26 mouse cellular contexts compared by ENCODE assay signal in genomic region chr12:4783598-4783997, GRCm38 (mm10). TPM values are rescaled to one million over a fixed set of nuclear protein-coding genes. Genes with fewer than 3 reads are reported as not detected.
A peak's percentile ranks its signal among the peaks of the same experiment; 100 is the strongest.
DNase-seq lines count a peak whose midpoint lies in the region; ATAC-seq and TF ChIP-seq lines count a peak whose summit lies in the region.
"Had no signal": no experiment of that assay in that cellular context is flagged by ENCODE, and none has a peak within 500 bp of the region (broad histone marks: within the 10 kb centered on the region; RNA-seq: fewer than 3 reads in every experiment).

No protein-coding gene starts in this region.

- no peaks in the 10 kb centered on the region for H3K4me1 ChIP-seq in liver, postnatal 0 days (ENCODE audit: insufficient read depth)
- H3K4me1 ChIP-seq in liver, embryonic 11.5 days (replicated peaks; ENCODE audit: control insufficient read depth, insufficient read depth, low read length), result no peaks in the 10 kb centered on the region
- H3K4me1 ChIP-seq in kidney, embryonic 16.5 days (ENCODE audit: insufficient read depth, low read length), result no peaks in the 10 kb centered on the region
- H3K4me1 ChIP-seq in thymus, adult 2 months (replicated peaks; ENCODE audit: control insufficient read depth, insufficient read depth, low read length), result peaks cover 12% of the 10 kb centered on the region
- H3K4me1 ChIP-seq in heart, embryonic 10.5 days, result no peaks in the 10 kb centered on the region
- H3K4me1 ChIP-seq: embryonic facial prominence, embryonic 15.5 days; forebrain, embryonic 10.5 days; heart, embryonic 13.5 days; hindbrain, embryonic 15.5 days; intestine, embryonic 15.5 days; limb, embryonic 15.5 days; midbrain, embryonic 15.5 days had no signal

- no peak for TF ChIP-seq CTCF in liver, postnatal 0 days (IDR thresholded peaks at IDR 0.05; ENCODE audit: low read depth)
- no peak for TF ChIP-seq CTCF in thymus, adult 2 months (IDR thresholded peaks at IDR 0.05; ENCODE audit: borderline replicate concordance, control insufficient read depth, extremely low read depth, insufficient read depth, low read length, poor library complexity)

- no peaks in the 10 kb centered on the region for H3K9me3 ChIP-seq in liver, postnatal 0 days (ENCODE audit: low read length)
- H3K9me3 ChIP-seq in liver, embryonic 11.5 days (ENCODE audit: control insufficient read depth, low read length), result no peaks in the 10 kb centered on the region
- no peaks in the 10 kb centered on the region for H3K9me3 ChIP-seq in kidney, embryonic 16.5 days (ENCODE audit: low read length)
- H3K9me3 ChIP-seq in heart, embryonic 10.5 days, result no peaks in the 10 kb centered on the region
- H3K9me3 ChIP-seq: embryonic facial prominence, embryonic 15.5 days; heart, embryonic 13.5 days; hindbrain, embryonic 15.5 days; intestine, embryonic 15.5 days; limb, embryonic 15.5 days; midbrain, embryonic 15.5 days had no signal

- no peak for ATAC-seq in liver, postnatal 0 days
- no peak for ATAC-seq in liver, embryonic 11.5 days (replicated peaks; ENCODE audit: low FRiP score)
- ATAC-seq in kidney, embryonic 16.5 days (ENCODE audit: low FRiP score, low TSS enrichment), result peak; percentile 97
- no peak for ATAC-seq in frontal cortex, adult (ENCODE audit: low TSS enrichment)
- ATAC-seq: activated CD4-positive, CD25-positive, alpha-beta regulatory T cell, adult 4 months; CD4-positive, CD25-positive, alpha-beta regulatory T cell, adult 4 months; forebrain, postnatal 0 days; intestine, embryonic 15.5 days; midbrain, embryonic 15.5 days; Patski had no signal

- no peak for TF ChIP-seq EP300 in liver, postnatal 0 days (IDR thresholded peaks at IDR 0.05; ENCODE audit: low read depth)

- H3K9ac ChIP-seq in liver, postnatal 0 days (replicated peaks), result no peak overlapping the region
- no peak overlapping the region for H3K9ac ChIP-seq in liver, embryonic 11.5 days (ENCODE audit: low read depth, low read length)
- no peak overlapping the region for H3K9ac ChIP-seq in kidney, embryonic 16.5 days (replicated peaks; ENCODE audit: low read length)
- H3K9ac ChIP-seq: embryonic facial prominence, embryonic 15.5 days; forebrain, postnatal 0 days; heart, embryonic 13.5 days; hindbrain, embryonic 15.5 days; intestine, embryonic 15.5 days; limb, embryonic 15.5 days; midbrain, embryonic 15.5 days had no signal

- H3K27me3 ChIP-seq in liver, postnatal 0 days (ENCODE audit: insufficient read depth, low read length), result no peaks in the 10 kb centered on the region
- H3K27me3 ChIP-seq in liver, embryonic 11.5 days (replicated peaks; ENCODE audit: control insufficient read depth, insufficient read depth, low read length), result no peaks in the 10 kb centered on the region
- no peaks in the 10 kb centered on the region for H3K27me3 ChIP-seq in kidney, embryonic 16.5 days (ENCODE audit: insufficient read depth, low read length)
- no peaks in the 10 kb centered on the region for H3K27me3 ChIP-seq in thymus, adult 2 months (ENCODE audit: control insufficient read depth, insufficient read depth, low read length)
- no peaks in the 10 kb centered on the region for H3K27me3 ChIP-seq in heart, embryonic 10.5 days (ENCODE audit: insufficient read depth, poor library complexity, severe bottlenecking)
- H3K27me3 ChIP-seq: embryonic facial prominence, embryonic 15.5 days; heart, embryonic 13.5 days; hindbrain, embryonic 15.5 days; intestine, embryonic 15.5 days; limb, embryonic 15.5 days; midbrain, embryonic 15.5 days; Patski had no signal

- no peaks in the 10 kb centered on the region for H3K36me3 ChIP-seq in liver, postnatal 0 days (replicated peaks; ENCODE audit: insufficient read depth, low read length)
- H3K36me3 ChIP-seq in liver, embryonic 11.5 days (ENCODE audit: control insufficient read depth, insufficient read depth, low read length), result no peaks in the 10 kb centered on the region
- H3K36me3 ChIP-seq in kidney, embryonic 16.5 days (ENCODE audit: insufficient read depth, low read length), result no peaks in the 10 kb centered on the region
- H3K36me3 ChIP-seq in thymus, adult 2 months (ENCODE audit: control insufficient read depth, insufficient read depth, low read length), result no peaks in the 10 kb centered on the region
- no peaks in the 10 kb centered on the region for H3K36me3 ChIP-seq in heart, embryonic 10.5 days
- H3K36me3 ChIP-seq: embryonic facial prominence, embryonic 15.5 days; forebrain, embryonic 10.5 days; heart, embryonic 13.5 days; hindbrain, embryonic 15.5 days; intestine, embryonic 15.5 days; limb, embryonic 15.5 days; midbrain, embryonic 15.5 days had no signal

- H3K4me3 ChIP-seq in liver, postnatal 0 days (ENCODE audit: low read depth, low read length), result no peak overlapping the region
- no peak overlapping the region for H3K4me3 ChIP-seq in liver, embryonic 11.5 days (ENCODE audit: low read depth, low read length)
- no peak overlapping the region for H3K4me3 ChIP-seq in kidney, embryonic 16.5 days (ENCODE audit: low read length)
- H3K4me3 ChIP-seq in thymus, adult 2 months (ENCODE audit: control insufficient read depth, insufficient read depth, low read length), result no peak overlapping the region
- H3K4me3 ChIP-seq in heart, embryonic 10.5 days, result no peak overlapping the region
- H3K4me3 ChIP-seq: embryonic facial prominence, embryonic 15.5 days; forebrain, embryonic 10.5 days; gastrocnemius, adult 2 months; heart, embryonic 13.5 days; hindbrain, embryonic 15.5 days; intestine, embryonic 15.5 days; limb, embryonic 15.5 days; midbrain, embryonic 15.5 days; myocyte had no signal

- TF ChIP-seq POLR2A in thymus, adult 2 months (IDR thresholded peaks at IDR 0.05; ENCODE audit: control insufficient read depth, extremely low read depth, insufficient read depth, low read length, poor library complexity), result no peak

- DNase-seq in liver, postnatal 0 days, result peak; percentile 20
- DNase-seq in liver, embryonic 11.5 days (ENCODE audit: low spot score), result no peak
- peak; percentile 28 for DNase-seq in thymus, adult 2 months
- no peak for DNase-seq in adipocyte (ENCODE audit: low spot score)
- no peak for DNase-seq in heart, adult 18-20 months
- DNase-seq in heart, embryonic 10.5 days (ENCODE audit: low spot score), result no peak
- DNase-seq: adrenal gland, postnatal 25 days; cerebellum, adult 18-20 months; forebrain, postnatal 0 days; gastrocnemius, adult 2 months; heart, postnatal 36 days; lung, postnatal 10 days had no signal

- no peak overlapping the region for H3K27ac ChIP-seq in liver, postnatal 0 days (ENCODE audit: low read depth)
- no peak overlapping the region for H3K27ac ChIP-seq in liver, embryonic 11.5 days (ENCODE audit: low read depth, low read length)
- 0 out of 2 replicates have a peak overlapping the region, but pooled peaks have one; percentile 47 for H3K27ac ChIP-seq in kidney, embryonic 16.5 days (ENCODE audit: low read length)
- no peak overlapping the region for H3K27ac ChIP-seq in thymus, adult 2 months (ENCODE audit: control insufficient read depth, insufficient read depth, low read length)
- no peak overlapping the region for H3K27ac ChIP-seq in heart, embryonic 10.5 days
- H3K27ac ChIP-seq: embryonic facial prominence, embryonic 15.5 days; forebrain, embryonic 10.5 days; gastrocnemius, adult 2 months; heart, embryonic 13.5 days; hindbrain, embryonic 15.5 days; intestine, embryonic 15.5 days; limb, embryonic 15.5 days; midbrain, embryonic 15.5 days had no signal

- H3K4me2 ChIP-seq in liver, postnatal 0 days (ENCODE audit: low read depth, low read length), result no peak overlapping the region
- H3K4me2 ChIP-seq in liver, embryonic 11.5 days, result no peak overlapping the region
- no peak overlapping the region for H3K4me2 ChIP-seq in kidney, embryonic 16.5 days (replicated peaks; ENCODE audit: low read depth, low read length)
- H3K4me2 ChIP-seq: embryonic facial prominence, embryonic 15.5 days; heart, embryonic 13.5 days; hindbrain, embryonic 15.5 days; intestine, embryonic 15.5 days; limb, embryonic 15.5 days; midbrain, embryonic 15.5 days had no signal

- WGBS in liver, postnatal 0 days (ENCODE audit: insufficient replicate concordance), result 56% methylated on average over 5 of the region's 5 CpGs
- 61% methylated on average over 5 of the region's 5 CpGs for WGBS in liver, embryonic 11.5 days
- WGBS in kidney, embryonic 16.5 days, result 24% methylated on average over 5 of the region's 5 CpGs
- WGBS in thymus, adult 2 months, result 22% methylated on average over 5 of the region's 5 CpGs
- WGBS in heart, embryonic 10.5 days, result 56% methylated on average over 5 of the region's 5 CpGs

RNA-seq across cellular contexts. Expression of gene Fam228b, which starts 14.5 kb away (rescaled TPM):
- polyA plus RNA-seq in liver, postnatal 0 days (2015; fragmentation: Nextera tagmentation; extraction: Ambion mirVana), result 0.44 and 0.68 TPM in 2 replicates
- 2.2 and 2.5 TPM in 2 replicates for polyA plus RNA-seq in liver, embryonic 11.5 days (2014; fragmentation: Nextera tagmentation; extraction: Ambion mirVana)
- polyA plus RNA-seq in kidney, embryonic 16.5 days (2015; fragmentation: Nextera tagmentation; extraction: Ambion mirVana), result 1.9 and 4.1 TPM in 2 replicates
- 0.71 and 0.99 TPM in 2 replicates for polyA plus RNA-seq in thymus, adult 2 months (2012; rRNA removed)
- 1 to 10 TPM; 3.1 to 3.4 TPM for total RNA-seq in heart, adult 18-20 months (2021)
- 2.2 and 2.6 TPM in 2 replicates for polyA plus RNA-seq in heart, embryonic 10.5 days (2016; fragmentation: Nextera tagmentation; extraction: Ambion mirVana)
- polyA plus RNA-seq: activated CD4-positive, CD25-positive, alpha-beta regulatory T cell, adult 4 months had no signal

RNA-seq across cellular contexts. Expression of gene Pfn4, which starts 14.8 kb away (rescaled TPM):
- 0.60 and 0.72 TPM in 2 replicates for polyA plus RNA-seq in liver, postnatal 0 days (2015; fragmentation: Nextera tagmentation; extraction: Ambion mirVana)
- 2.5 and 3.3 TPM in 2 replicates for polyA plus RNA-seq in liver, embryonic 11.5 days (2014; fragmentation: Nextera tagmentation; extraction: Ambion mirVana)
- polyA plus RNA-seq in kidney, embryonic 16.5 days (2015; fragmentation: Nextera tagmentation; extraction: Ambion mirVana), result 2.4 and 2.8 TPM in 2 replicates
- 0.32 and 0.80 TPM in 2 replicates for polyA plus RNA-seq in thymus, adult 2 months (2012; rRNA removed)
- total RNA-seq in heart, adult 18-20 months (2021), result 1 to 10 TPM; 4.1 to 4.2 TPM
- polyA plus RNA-seq in heart, embryonic 10.5 days (2016; fragmentation: Nextera tagmentation; extraction: Ambion mirVana), result 1.2 and 1.8 TPM in 2 replicates
- total RNA-seq: neutrophil, adult 5-6 weeks had no signal
- polyA plus RNA-seq: activated CD4-positive, CD25-positive, alpha-beta regulatory T cell, adult 4 months had no signal

RNA-seq across cellular contexts. Expression of gene Sf3b6, which starts 33.7 kb away (rescaled TPM):
- 130 and 135 TPM in 2 replicates for polyA plus RNA-seq in liver, postnatal 0 days (2015; fragmentation: Nextera tagmentation; extraction: Ambion mirVana)
- 302 and 314 TPM in 2 replicates for polyA plus RNA-seq in liver, embryonic 11.5 days (2014; fragmentation: Nextera tagmentation; extraction: Ambion mirVana)
- 162 and 190 TPM in 2 replicates for polyA plus RNA-seq in kidney, embryonic 16.5 days (2015; fragmentation: Nextera tagmentation; extraction: Ambion mirVana)
- polyA plus RNA-seq in thymus, adult 2 months (2012; rRNA removed), result 134 and 153 TPM in 2 replicates
- 10 to 100 TPM; 41.5 TPM for total RNA-seq in heart, adult 18-20 months (2021)
- 164 and 196 TPM in 2 replicates for polyA plus RNA-seq in heart, embryonic 10.5 days (2016; fragmentation: Nextera tagmentation; extraction: Ambion mirVana)

RNA-seq across cellular contexts. Expression of gene Fam228a, which starts 45.4 kb away (rescaled TPM):
- 0.07 TPM in 1 of 2 replicates, not detected in the other for polyA plus RNA-seq in liver, postnatal 0 days (2015; fragmentation: Nextera tagmentation; extraction: Ambion mirVana)
- 0.19 and 0.31 TPM in 2 replicates for polyA plus RNA-seq in liver, embryonic 11.5 days (2014; fragmentation: Nextera tagmentation; extraction: Ambion mirVana)
- polyA plus RNA-seq in kidney, embryonic 16.5 days (2015; fragmentation: Nextera tagmentation; extraction: Ambion mirVana), result 0.47 and 0.58 TPM in 2 replicates
- polyA plus RNA-seq in thymus, adult 2 months (2012; rRNA removed), result 0.18 and 0.32 TPM in 2 replicates
- under 1 TPM; 0.15 to 0.23 TPM for total RNA-seq in heart, adult 18-20 months (2021)
- 0.31 and 0.35 TPM in 2 replicates for polyA plus RNA-seq in heart, embryonic 10.5 days (2016; fragmentation: Nextera tagmentation; extraction: Ambion mirVana)
- total RNA-seq: heart, postnatal 36 days had no signal
- polyA plus RNA-seq: activated CD4-positive, CD25-positive, alpha-beta regulatory T cell, adult 4 months; myocyte had no signal

RNA-seq across cellular contexts. Expression of gene Fkbp1b, which starts 57.8 kb away (rescaled TPM):
- polyA plus RNA-seq in liver, postnatal 0 days (2015; fragmentation: Nextera tagmentation; extraction: Ambion mirVana), result 3.1 and 4.6 TPM in 2 replicates
- polyA plus RNA-seq in liver, embryonic 11.5 days (2014; fragmentation: Nextera tagmentation; extraction: Ambion mirVana), result 4.5 and 5.8 TPM in 2 replicates
- 7.4 and 9.5 TPM in 2 replicates for polyA plus RNA-seq in kidney, embryonic 16.5 days (2015; fragmentation: Nextera tagmentation; extraction: Ambion mirVana)
- polyA plus RNA-seq in thymus, adult 2 months (2012; rRNA removed), result 1.7 and 3.7 TPM in 2 replicates
- under 1 TPM in 1 of 2 experiments, not detected in 1; 0.74 TPM for total RNA-seq in heart, adult 18-20 months (2021)
- polyA plus RNA-seq in heart, embryonic 10.5 days (2016; fragmentation: Nextera tagmentation; extraction: Ambion mirVana), result 7.4 and 12.5 TPM in 2 replicates
- polyA plus RNA-seq: activated CD4-positive, CD25-positive, alpha-beta regulatory T cell, adult 4 months; CD4-positive, CD25-positive, alpha-beta regulatory T cell, adult 4 months had no signal

Comparison
In these comparisons a context has a peak if more than half of its experiments do, and no peak if none do; other contexts are left out.
1. DNase-seq: peak in liver, postnatal 0 days (single experiment) and thymus, adult 2 months (single experiment); none in liver, embryonic 11.5 days (single experiment), adipocyte (single experiment), heart, adult 18-20 months (0 of 2) and heart, embryonic 10.5 days (single experiment).